Mouse (Mus musculus): ENCODE results near the gene Slc38a1. TPM values are rescaled to one million over a fixed set of nuclear protein-coding genes. Genes with fewer than 3 reads are reported as not detected.

The Slc38a1 gene
- total RNA-seq (2021) = 10 to 100 TPM; 17.0 to 21.2 TPM

- intact Hi-C loops (cut with DNase I) = no loop called here
These were observed at the start of gene Slc38a1 for GRCm38 (mm10) chr15:96642436-96643405. Gene Slc38a1, minus strand, starts transcription at chr15:96642913.

GRCm38 (mm10) chr15:96692401-96692800, 49.7 kb upstream of the Slc38a1 start:
- DNase-seq (ENCODE audit: low spot score) = no peak
- intact Hi-C loops (cut with DNase I) = no loop called here

More at GRCm38 (mm10) chr15:96642436-96643405, at the start of gene Slc38a1:
- DNase-seq (ENCODE audit: low spot score) = no peak

GRCm38 (mm10) chr15:96691381-96691780, 48.7 kb upstream of the Slc38a1 start:
- DNase-seq (ENCODE audit: low spot score) = no peak
- intact Hi-C loops (cut with DNase I) = no loop called here

GRCm38 (mm10) chr15:96690829-96691228, 48.1 kb upstream of the Slc38a1 start:
- no peak for DNase-seq (ENCODE audit: low spot score)
- intact Hi-C loops (cut with DNase I) = no loop called here

GRCm38 (mm10) chr15:96689919-96690318, 47.2 kb upstream of the Slc38a1 start:
- intact Hi-C loops (cut with DNase I) = no loop called here
- no peak for DNase-seq (ENCODE audit: low spot score)

GRCm38 (mm10) chr15:96688784-96689318, 46.1 kb upstream of the Slc38a1 start:
- no peak for DNase-seq (ENCODE audit: low spot score)
- intact Hi-C loops (cut with DNase I) = no loop called here

GRCm38 (mm10) chr15:96688036-96688435, 45.3 kb upstream of the Slc38a1 start:
- intact Hi-C loops (cut with DNase I) = no loop called here
- no peak for DNase-seq (ENCODE audit: low spot score)

- intact Hi-C loops (cut with DNase I) = no loop called here
- no peak for DNase-seq (ENCODE audit: low spot score)
These were observed 44.7 kb upstream of the Slc38a1 start for GRCm38 (mm10) chr15:96687366-96687765.

- intact Hi-C loops (cut with DNase I) = no loop called here
- no peak for DNase-seq (ENCODE audit: low spot score)
These were observed 43.8 kb upstream of the Slc38a1 start for GRCm38 (mm10) chr15:96686201-96687159.

GRCm38 (mm10) chr15:96685273-96685672, 42.6 kb upstream of the Slc38a1 start:
- intact Hi-C loops (cut with DNase I) = no loop called here

GRCm38 (mm10) chr15:96684132-96684830, 41.6 kb upstream of the Slc38a1 start:
- no peak for DNase-seq (ENCODE audit: low spot score)
- intact Hi-C loops (cut with DNase I) = no loop called here

More at GRCm38 (mm10) chr15:96685273-96685672, 42.6 kb upstream of the Slc38a1 start:
- no peak for DNase-seq (ENCODE audit: low spot score)

GRCm38 (mm10) chr15:96678871-96679773, 36.4 kb upstream of the Slc38a1 start:
- DNase-seq (ENCODE audit: low spot score) = no peak
- intact Hi-C loops (cut with DNase I) = no loop called here

GRCm38 (mm10) chr15:96676518-96676917, 33.8 kb upstream of the Slc38a1 start:
- DNase-seq (ENCODE audit: low spot score) = no peak
- intact Hi-C loops (cut with DNase I) = no loop called here

- no peak for DNase-seq (ENCODE audit: low spot score)
- intact Hi-C loops (cut with DNase I) = no loop called here
These were observed 33.0 kb upstream of the Slc38a1 start for GRCm38 (mm10) chr15:96675744-96676143.

- DNase-seq (ENCODE audit: low spot score) = no peak
- intact Hi-C loops (cut with DNase I) = no loop called here
These were observed 32.3 kb upstream of the Slc38a1 start for GRCm38 (mm10) chr15:96675055-96675454.

GRCm38 (mm10) chr15:96674089-96674488, 31.4 kb upstream of the Slc38a1 start:
- DNase-seq (ENCODE audit: low spot score) = no peak
- intact Hi-C loops (cut with DNase I) = no loop called here

- DNase-seq (ENCODE audit: low spot score) = no peak
- intact Hi-C loops (cut with DNase I) = loop anchor here (5.0 kb wide), 1 partner anchor 268 kb away; no protein-coding TSS in a partner anchor
These were observed 27.0 kb upstream of the Slc38a1 start for GRCm38 (mm10) chr15:96669721-96670120.

GRCm38 (mm10) chr15:96666663-96667062, 23.9 kb upstream of the Slc38a1 start:
- DNase-seq (ENCODE audit: low spot score) = no peak
- intact Hi-C loops (cut with DNase I) = loop anchor here (2.0 to 5.0 kb wide), 2 partner anchors 124 to 271 kb away; no protein-coding TSS in a partner anchor
